Mouse (Mus musculus) MEL (cell line): Measurements from ENCODE around the gene Nt5c1a. TPM values are rescaled to one million over a fixed set of nuclear protein-coding genes. Genes with fewer than 3 reads are reported as not detected.
A peak's percentile ranks its signal among the peaks of the same experiment; 100 is the strongest.

ENCODE experiments used
- DNase-seq: peaks from one replicate; pipeline ENCODE4 v3.0.0; 2011; ENCODE audit warnings: low read depth, low spot score
- H3K27ac ChIP-seq: 2 replicates; pipeline ENCODE4 v1.5.1; 2012; ENCODE audit warnings: low read depth, mild to moderate bottlenecking, control low read depth, low read length, moderate library complexity; ENCODE audit not compliant: control insufficient read depth
- H3K27me3 ChIP-seq, 2 experiments: fragments of 150-350 bp in 1 of 2; sonication (generic) in 1 of 2; 2 replicates each; pipeline ENCODE4 v1.6.1; 2012; ENCODE audit warnings: low read length in 2 of 2, mild to moderate bottlenecking in 2 of 2, improper control_type of control experiment in 1 of 2, moderate library complexity in 1 of 2; ENCODE audit not compliant: insufficient read depth in 2 of 2, control insufficient read depth in 1 of 2
- H3K36me3 ChIP-seq, 2 experiments: 2 replicates each; pipeline ENCODE4 v1.6.1; 2012 to 2014; ENCODE audit warnings: low read length in 2 of 2, improper control_type of control experiment in 1 of 2, inconsistent platforms in 1 of 2, mild to moderate bottlenecking in 1 of 2; ENCODE audit not compliant: insufficient read depth in 2 of 2, control insufficient read depth in 1 of 2
- H3K4me1 ChIP-seq, 2 experiments: fragments of 150-350 bp in 1 of 2; sonication (generic) in 1 of 2; 2 replicates each; pipeline ENCODE4 v1.6.1; 2012; ENCODE audit warnings: low read length in 2 of 2, improper control_type of control experiment in 1 of 2, mild to moderate bottlenecking in 1 of 2; ENCODE audit not compliant: insufficient read depth in 2 of 2, control insufficient read depth in 1 of 2
- H3K4me3 ChIP-seq, 2 experiments: fragments of 150-350 bp in 1 of 2; sonication (generic) in 1 of 2; 2 replicates each; pipeline ENCODE4 v1.5.1; 2012; ENCODE audit warnings: low read depth in 2 of 2, low read length in 2 of 2, mild to moderate bottlenecking in 2 of 2, moderate library complexity in 2 of 2, control low read depth in 1 of 2, improper control_type of control experiment in 1 of 2; ENCODE audit not compliant: control insufficient read depth in 1 of 2, insufficient read depth in 1 of 2
- H3K79me2 ChIP-seq: 2 replicates; pipeline ENCODE4 v1.6.1; 2012; ENCODE audit warnings: mild to moderate bottlenecking, low read length, moderate library complexity; ENCODE audit not compliant: control insufficient read depth, poor library complexity, insufficient read depth
- H3K9ac ChIP-seq: 2 replicates; pipeline ENCODE4 v1.6.1; 2012; ENCODE audit warnings: low read depth, mild to moderate bottlenecking, control low read depth, low read length, moderate library complexity; ENCODE audit not compliant: control insufficient read depth, poor library complexity, severe bottlenecking
- H3K9me3 ChIP-seq: fragments of 150-350 bp; sonication (generic); replicated peaks from 2 replicates; pipeline ENCODE4 v1.6.1; 2012; ENCODE audit warnings: mild to moderate bottlenecking, low read length, improper control_type of control experiment, moderate library complexity; ENCODE audit not compliant: insufficient read depth
- CHD1 ChIP-seq: IDR thresholded peaks from 2 replicates; pipeline ENCODE4 v1.6.1; 2012; ENCODE audit warnings: low read depth, mild to moderate bottlenecking, inconsistent platforms, low read length, improper control_type of control experiment
- CTCF ChIP-seq, 3 experiments: IDR thresholded peaks in 2 of 3; conservative IDR thresholded peaks in 1 of 3; 2 replicates each; pipeline ENCODE4 v1.5.1; 2011 to 2012; ENCODE audit warnings: low read length in 3 of 3, low read depth in 2 of 3, mild to moderate bottlenecking in 2 of 3, improper control_type of control experiment in 1 of 3, inconsistent platforms in 1 of 3, mixed read lengths in 1 of 3, moderate library complexity in 1 of 3; ENCODE audit not compliant: control insufficient read depth in 1 of 3, insufficient read depth in 1 of 3, poor library complexity in 1 of 3, severe bottlenecking in 1 of 3
- E2F4 ChIP-seq: IDR thresholded peaks from 2 replicates; pipeline ENCODE4 v1.6.1; 2011; ENCODE audit warnings: low read depth, low read length, improper control_type of control experiment, borderline replicate concordance
- EP300 ChIP-seq, 2 experiments: IDR thresholded peaks; 2 replicates each; pipeline ENCODE4 v1.6.1; 2011; ENCODE audit warnings: improper control_type of control experiment in 2 of 2, low read length in 2 of 2, low read depth in 1 of 2, mild to moderate bottlenecking in 1 of 2
- GABPA ChIP-seq: IDR thresholded peaks from 2 replicates; pipeline ENCODE4 v1.6.1; 2012; ENCODE audit warnings: low read depth, mild to moderate bottlenecking, inconsistent platforms, low read length, improper control_type of control experiment, moderate library complexity
- GATA1 ChIP-seq: IDR thresholded peaks from 2 replicates; pipeline ENCODE4 v1.6.1; 2011; ENCODE audit warnings: low read depth, low read length, improper control_type of control experiment
- JUND ChIP-seq: IDR thresholded peaks from 2 replicates; pipeline ENCODE4 v1.6.1; 2011; ENCODE audit warnings: low read depth, mild to moderate bottlenecking, improper control_type of control experiment, low read length
- MAFK ChIP-seq: IDR thresholded peaks from 2 replicates; pipeline ENCODE4 v1.6.1; 2011; ENCODE audit warnings: low read depth, mild to moderate bottlenecking, low read length, improper control_type of control experiment, borderline replicate concordance
- MEF2A ChIP-seq: IDR thresholded peaks from 2 replicates; pipeline ENCODE4 v1.6.1; 2014; ENCODE audit warnings: low read depth, mild to moderate bottlenecking, inconsistent platforms, low read length, improper control_type of control experiment; ENCODE audit not compliant: poor library complexity, insufficient replicate concordance, severe bottlenecking; ENCODE audit errors: extremely low read depth
- MYC ChIP-seq: IDR thresholded peaks from 2 replicates; pipeline ENCODE4 v1.6.1; 2011; ENCODE audit warnings: low read depth, mild to moderate bottlenecking, low read length, improper control_type of control experiment, moderate library complexity
- POLR2A ChIP-seq, 2 experiments: IDR thresholded peaks; 2 replicates each; pipeline ENCODE4 v1.6.1; 2011 to 2012; ENCODE audit warnings: low read length in 2 of 2, mild to moderate bottlenecking in 2 of 2, control low read depth in 1 of 2, improper control_type of control experiment in 1 of 2, low read depth in 1 of 2, moderate library complexity in 1 of 2; ENCODE audit not compliant: control insufficient read depth in 1 of 2, insufficient read depth in 1 of 2, poor library complexity in 1 of 2
- RAD21 ChIP-seq: IDR thresholded peaks from 2 replicates; pipeline ENCODE4 v1.6.1; 2011; ENCODE audit warnings: mild to moderate bottlenecking, low read depth, low read length, improper control_type of control experiment
- RCOR1 ChIP-seq: IDR thresholded peaks from 2 replicates; pipeline ENCODE4 v1.6.1; 2012; ENCODE audit warnings: low read depth, mild to moderate bottlenecking, inconsistent platforms, low read length, improper control_type of control experiment
- SIN3A ChIP-seq: IDR thresholded peaks from 2 replicates; pipeline ENCODE4 v1.6.1; 2012; ENCODE audit warnings: low read length, improper control_type of control experiment, inconsistent platforms
- SMC3 ChIP-seq: IDR thresholded peaks from 2 replicates; pipeline ENCODE4 v1.6.1; 2011; ENCODE audit warnings: low read depth, low read length, improper control_type of control experiment
- ZC3H11A ChIP-seq: IDR thresholded peaks from 2 replicates; pipeline ENCODE4 v1.6.1; 2012; ENCODE audit warnings: low read depth, mild to moderate bottlenecking, inconsistent platforms, low read length, improper control_type of control experiment
- ZMIZ1 ChIP-seq: IDR thresholded peaks from 2 replicates; pipeline ENCODE4 v1.6.1; 2012; ENCODE audit warnings: low read depth, mild to moderate bottlenecking, inconsistent platforms, low read length, improper control_type of control experiment, moderate library complexity
- ZNF384 ChIP-seq: IDR thresholded peaks from 2 replicates; pipeline ENCODE4 v1.6.1; 2012; ENCODE audit warnings: low read depth, mild to moderate bottlenecking, inconsistent platforms, low read length, improper control_type of control experiment
- polyA plus RNA-seq, 2 experiments: library from polyadenylated mRNA; stranded (reverse) in 1 of 2; unstranded in 1 of 2; fragments of >175 nt in 1 of 2; fragments of >200 nt in 1 of 2; gene quantifications; 2 replicates each; pipeline versions ENCODE4 v1.2.1 to v1.2.4; 2012; ENCODE audit warnings: low replicate concordance in 2 of 2, low read depth in 1 of 2; ENCODE audit not compliant: insufficient read length in 2 of 2, insufficient read depth in 1 of 2, missing spikeins in 1 of 2
- total RNA-seq: library from RNA; depleted of rRNA; stranded (reverse); fragments of 300-350 nt; gene quantifications from 2 replicates; pipeline ENCODE4 v1.2.3, GENCODE M21; 2012

Gene Nt5c1a
- total and polyA plus RNA-seq, 3 experiments, result not detected

- no peak for DNase-seq
- no peak overlapping the region for H3K4me3 ChIP-seq
- no peaks in the 10 kb centered on the region for H3K36me3 ChIP-seq
- H3K9ac ChIP-seq, result no peak overlapping the region
- H3K79me2 ChIP-seq, result no peaks in the 10 kb centered on the region
- no peak for TF ChIP-seq SIN3A
- no peak for TF ChIP-seq CHD1
- no peak for TF ChIP-seq MYC
- TF ChIP-seq ZNF384, result no peak
- H3K9me3 ChIP-seq, result no peaks in the 10 kb centered on the region
- no peaks in the 10 kb centered on the region for H3K4me1 ChIP-seq
- peaks cover 0 to 2% of the 10 kb centered on the region in 2 experiments; a peak in 2 of 4 replicates for H3K27me3 ChIP-seq
- no peak overlapping the region for H3K27ac ChIP-seq
These were observed 48.3 kb upstream of the Nt5c1a start for GRCm38 (mm10) chr4:123152976-123153375.

DNA sequence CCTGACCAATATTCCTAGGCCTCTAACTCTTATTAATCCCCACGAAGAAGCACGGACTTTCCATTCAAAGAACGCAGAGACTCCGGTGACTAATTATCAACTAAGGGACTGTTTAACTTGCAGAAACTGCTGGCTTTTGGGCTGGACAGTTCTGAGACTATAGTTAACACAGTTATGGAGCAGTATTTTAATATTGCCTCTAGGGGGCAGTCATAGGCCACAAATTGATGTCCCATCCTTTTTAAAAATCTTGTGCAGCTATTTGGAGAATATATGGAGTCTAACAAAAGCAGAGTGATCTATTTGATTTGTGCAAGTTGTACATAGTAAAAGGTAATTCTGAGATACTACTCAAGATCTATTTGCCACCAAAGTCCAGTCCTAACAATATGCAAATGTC is 46.3 kb upstream of the Nt5c1a start:
- no peaks in the 10 kb centered on the region for H3K9me3 ChIP-seq
- TF ChIP-seq JUND, result no peak
- TF ChIP-seq SIN3A, result no peak
- no peak for TF ChIP-seq MAFK
- no peak for TF ChIP-seq E2F4
- TF ChIP-seq EP300 (IDR thresholded peaks at IDR 0.05; ENCODE audit: low read depth in 1 of 2, low read length in 2 of 2), result no peak
- peak; percentile 67 for TF ChIP-seq ZC3H11A
- peak; percentile 96 for TF ChIP-seq RAD21
- TF ChIP-seq GABPA, result no peak
- TF ChIP-seq POLR2A (IDR thresholded peaks at IDR 0.05; ENCODE audit: control insufficient read depth in 1 of 2, insufficient read depth in 1 of 2, low read depth in 1 of 2, low read length in 2 of 2, poor library complexity in 1 of 2), result no peak
- no peak for TF ChIP-seq ZMIZ1
- TF ChIP-seq MYC, result 0 out of 2 replicates have a peak, but pooled peaks have one; percentile 21
- TF ChIP-seq GATA1, result no peak
- TF ChIP-seq RCOR1, result no peak
- TF ChIP-seq CTCF (IDR thresholded peaks at IDR 0.05 in 2 of 3, conservative IDR thresholded peaks at IDR 0.05 in 1 of 3; ENCODE audit: control insufficient read depth in 1 of 3, insufficient read depth in 1 of 3, low read depth in 2 of 3, low read length in 3 of 3, poor library complexity in 1 of 3, severe bottlenecking in 1 of 3), result peak; percentile 16 to 92 (median 67); a peak in 4 of 6 replicates
- TF ChIP-seq SMC3, result peak; percentile 78
- no peak for TF ChIP-seq MEF2A

More for the DNA sequence above, 46.3 kb upstream of the Nt5c1a start:
- Histone ChIP-seq H3K27me3 (peaks cover 0 to 2% of the 10 kb centered on the region in 2 experiments; a peak in 2 of 4 replicates), H3K4me3 (no peak overlapping the region), H3K9ac (no peak overlapping the region), H3K27ac (no peak overlapping the region), H3K4me1 (peaks cover 0 to 2% of the 10 kb centered on the region in 2 experiments; a peak in 1 of 4 replicates), H3K79me2 (no peaks in the 10 kb centered on the region), H3K36me3 (peaks cover 0 to under 1% of the 10 kb centered on the region in 2 experiments; a peak in 1 of 4 replicates)
- peak; percentile 73 for DNase-seq
